Mouse (Mus musculus) CD4-positive helper T cell, adult 2 months (primary cell): ENCODE data around the gene Sgta.
"Not testable (repeated sequence)": the region's sequence is repeated elsewhere in the genome, so short reads cannot be mapped to it uniquely, and the experiment has no call there.

Experiments
- DNase-seq: peaks from one replicate; pipeline ENCODE4 v3.0.0-alpha.2; 2012; ENCODE audit warnings: low read depth, missing footprints, low spot score

Gene Sgta

GRCm38 (mm10) chr10:81059603-81060543 is at the start of gene Sgta:
TSS of gene Sgta (minus strand) at chr10:81060181.
- DNase-seq, result peak; percentile 97

GRCm38 (mm10) chr10:81106113-81106721 is 46.2 kb upstream of the Sgta start:
- DNase-seq, result no peak

- peak; percentile 99 for DNase-seq
Observed at GRCm38 (mm10) chr10:81105565-81106112, 45.7 kb upstream of the Sgta start, which contains the start of gene Map2k2. TSS of gene Map2k2 (plus strand) at chr10:81105915.

- DNase-seq, result no peak
Observed at GRCm38 (mm10) chr10:81094931-81095678, 35.1 kb upstream of the Sgta start.

GRCm38 (mm10) chr10:81092465-81093250 is 32.7 kb upstream of the Sgta start:
- DNase-seq, result no peak

GRCm38 (mm10) chr10:81090621-81091020 is 30.6 kb upstream of the Sgta start:
- no peak for DNase-seq

GRCm38 (mm10) chr10:81089216-81089615 is 29.2 kb upstream of the Sgta start:
- DNase-seq, result no peak

- DNase-seq, result peak; percentile 53
Observed at GRCm38 (mm10) chr10:81087021-81087420, 27.0 kb upstream of the Sgta start.

- peak; percentile 71 for DNase-seq
Observed at GRCm38 (mm10) chr10:81082168-81082960, 22.4 kb upstream of the Sgta start.

GRCm38 (mm10) chr10:81080008-81080655 is 20.2 kb upstream of the Sgta start:
- no peak for DNase-seq

GRCm38 (mm10) chr10:81077916-81078315 is 17.9 kb upstream of the Sgta start:
- no peak for DNase-seq

- no peak for DNase-seq
Observed at GRCm38 (mm10) chr10:81076356-81076755, 16.4 kb upstream of the Sgta start.

- no peak for DNase-seq
Observed at GRCm38 (mm10) chr10:81075734-81076133, 15.8 kb upstream of the Sgta start.

GRCm38 (mm10) chr10:81073464-81073863 is 13.5 kb upstream of the Sgta start:
- no peak for DNase-seq

- no peak for DNase-seq
Observed at GRCm38 (mm10) chr10:81072290-81072689, 12.3 kb upstream of the Sgta start.

- DNase-seq, result peak; percentile 99
Observed at GRCm38 (mm10) chr10:81069836-81070235, 9.9 kb upstream of the Sgta start, which contains the start of gene Thop1. TSS of gene Thop1 (plus strand) at chr10:81070035.

GRCm38 (mm10) chr10:81068706-81069105 is 8.7 kb upstream of the Sgta start:
- no peak for DNase-seq

- DNase-seq, result not testable (repeated sequence)
Observed at GRCm38 (mm10) chr10:81064519-81064918, 4.5 kb upstream of the Sgta start.

- no peak for DNase-seq
Observed at GRCm38 (mm10) chr10:81062710-81063109, 2.7 kb upstream of the Sgta start.
